Comparison of ENCODE assay signal across 25 mouse cellular contexts in the genomic region with DNA sequence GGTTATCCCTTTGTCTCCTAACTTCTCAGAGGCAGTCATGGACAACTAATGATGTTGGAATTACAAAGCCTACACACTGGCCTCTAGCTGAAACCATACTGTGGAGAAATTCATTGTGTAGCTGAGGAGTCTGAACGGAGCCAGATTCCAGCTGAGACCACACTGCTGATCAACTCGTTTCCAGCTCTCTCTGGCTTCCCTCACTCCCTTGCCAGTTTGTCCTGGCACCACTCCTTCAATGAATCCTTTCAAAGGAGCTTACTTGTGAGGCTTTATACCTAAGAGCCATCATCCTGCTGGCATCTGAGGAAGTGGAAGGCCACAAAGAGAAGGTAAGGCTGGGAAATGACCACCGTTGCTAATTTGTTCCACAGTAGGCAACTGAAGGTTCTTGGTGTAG.
DNase-seq lines count a peak whose midpoint lies in the region; ATAC-seq lines count a peak whose summit lies in the region.
"Had no signal": no experiment of that assay in that cellular context is flagged by ENCODE, and none has a peak within 500 bp of the region (broad histone marks: within the 10 kb centered on the region; RNA-seq: fewer than 3 reads in every experiment).

No protein-coding gene starts in this region.

- no peaks in the 10 kb centered on the region for H3K9me3 ChIP-seq in hindbrain, embryonic 16.5 days (ENCODE audit: control insufficient read depth, low read length)
- H3K9me3 ChIP-seq in hindbrain, embryonic 11.5 days (ENCODE audit: control insufficient read depth, low read length): no peaks in the 10 kb centered on the region
- H3K9me3 ChIP-seq in embryonic facial prominence, embryonic 10.5 days: no peaks in the 10 kb centered on the region
- H3K9me3 ChIP-seq: hindbrain, embryonic 13.5 days; limb, embryonic 15.5 days; liver, embryonic 15.5 days; lung, embryonic 15.5 days; stomach, embryonic 15.5 days had no signal

- H3K36me3 ChIP-seq in hindbrain, embryonic 16.5 days (ENCODE audit: control insufficient read depth, insufficient read depth, low read length): no peaks in the 10 kb centered on the region
- H3K36me3 ChIP-seq in hindbrain, embryonic 11.5 days (ENCODE audit: control insufficient read depth, insufficient read depth, low read length): no peaks in the 10 kb centered on the region
- no peaks in the 10 kb centered on the region for H3K36me3 ChIP-seq in embryonic facial prominence, embryonic 10.5 days (replicated peaks)
- H3K36me3 ChIP-seq: hindbrain, embryonic 13.5 days; limb, embryonic 15.5 days; liver, embryonic 15.5 days; lung, embryonic 15.5 days; stomach, embryonic 15.5 days had no signal

- H3K27ac ChIP-seq in hindbrain, embryonic 16.5 days (ENCODE audit: low read depth, low read length): peak overlapping the region; percentile 16; the same call in 1 of the 2 replicates
- H3K27ac ChIP-seq in hindbrain, embryonic 11.5 days (ENCODE audit: low read depth, low read length): no peak overlapping the region
- no peak overlapping the region for H3K27ac ChIP-seq in embryonic facial prominence, embryonic 10.5 days (replicated peaks)
- H3K27ac ChIP-seq: hindbrain, embryonic 13.5 days; limb, embryonic 15.5 days; liver, embryonic 15.5 days; lung, embryonic 15.5 days; stomach, embryonic 15.5 days had no signal

- H3K27me3 ChIP-seq in hindbrain, embryonic 16.5 days (replicated peaks; ENCODE audit: control insufficient read depth, insufficient read depth, low read length): no peaks in the 10 kb centered on the region
- no peaks in the 10 kb centered on the region for H3K27me3 ChIP-seq in hindbrain, embryonic 11.5 days (ENCODE audit: control insufficient read depth, insufficient read depth, low read length)
- H3K27me3 ChIP-seq in embryonic facial prominence, embryonic 10.5 days (replicated peaks; ENCODE audit: low read depth, poor library complexity, severe bottlenecking): no peaks in the 10 kb centered on the region
- H3K27me3 ChIP-seq: hindbrain, embryonic 13.5 days; limb, embryonic 15.5 days; liver, embryonic 15.5 days; lung, embryonic 15.5 days; megakaryocyte, embryonic 14.5 days; Patski; stomach, embryonic 15.5 days had no signal

- H3K9ac ChIP-seq in hindbrain, embryonic 16.5 days (ENCODE audit: low read depth, low read length): no peak overlapping the region
- no peak overlapping the region for H3K9ac ChIP-seq in hindbrain, embryonic 11.5 days (ENCODE audit: low read depth, low read length)
- H3K9ac ChIP-seq: hindbrain, embryonic 13.5 days; limb, embryonic 15.5 days; liver, embryonic 15.5 days; lung, embryonic 15.5 days; stomach, embryonic 15.5 days had no signal

- no peak overlapping the region for H3K4me2 ChIP-seq in hindbrain, embryonic 16.5 days (ENCODE audit: low read length)
- H3K4me2 ChIP-seq in hindbrain, embryonic 11.5 days (replicated peaks; ENCODE audit: low read depth, low read length): no peak overlapping the region
- H3K4me2 ChIP-seq: heart, embryonic 11.5 days; hindbrain, embryonic 13.5 days; limb, embryonic 15.5 days; liver, embryonic 15.5 days; lung, embryonic 15.5 days; stomach, embryonic 15.5 days had no signal

- H3K4me3 ChIP-seq in hindbrain, embryonic 16.5 days (ENCODE audit: low read length): no peak overlapping the region
- H3K4me3 ChIP-seq in hindbrain, embryonic 11.5 days (ENCODE audit: low read depth, low read length): no peak overlapping the region
- no peak overlapping the region for H3K4me3 ChIP-seq in embryonic facial prominence, embryonic 10.5 days
- H3K4me3 ChIP-seq: hindbrain, embryonic 13.5 days; limb, embryonic 15.5 days; liver, embryonic 15.5 days; lung, embryonic 15.5 days; megakaryocyte, embryonic 14.5 days; stomach, embryonic 15.5 days had no signal

- peak; percentile 82 for ATAC-seq in hindbrain, embryonic 16.5 days
- ATAC-seq in hindbrain, embryonic 11.5 days (ENCODE audit: low FRiP score): no peak
- ATAC-seq: forebrain, embryonic 16.5 days; intestine, embryonic 16.5 days; midbrain, embryonic 16.5 days; Patski had no signal

- WGBS in hindbrain, embryonic 16.5 days: 60% methylated on average over 3 of the region's 3 CpGs
- 78% methylated on average over 3 of the region's 3 CpGs for WGBS in hindbrain, embryonic 11.5 days
- 76% methylated on average over 3 of the region's 3 CpGs for WGBS in embryonic facial prominence, embryonic 10.5 days

- no peak for DNase-seq in hindbrain, embryonic 11.5 days (ENCODE audit: low spot score)
- peak; percentile 97 for DNase-seq in brain, adult 2 months (ENCODE audit: low read depth, low spot score)
- peak; percentile 67 to 82 for DNase-seq in cerebellum, adult 18-20 months
- peak; percentile 83 to 90 for DNase-seq in cerebellum, postnatal 14 days
- DNase-seq in adrenal gland, adult 8-10 months: no peak
- DNase-seq in heart, postnatal 4 days: no peak
- DNase-seq in embryonic facial prominence, embryonic 10.5 days (ENCODE audit: low spot score): no peak
- DNase-seq: gastrocnemius, postnatal 10 days; kidney, adult 9 months; kidney, postnatal 25 days; lung, postnatal 36 days; right cerebral cortex, postnatal 4 days; thymus, postnatal 25 days had no signal

- no peaks in the 10 kb centered on the region for H3K4me1 ChIP-seq in hindbrain, embryonic 16.5 days (ENCODE audit: control insufficient read depth, insufficient read depth, low read depth, low read length)
- H3K4me1 ChIP-seq in hindbrain, embryonic 11.5 days (replicated peaks; ENCODE audit: control insufficient read depth, insufficient read depth, low read length): no peaks in the 10 kb centered on the region
- no peaks in the 10 kb centered on the region for H3K4me1 ChIP-seq in embryonic facial prominence, embryonic 10.5 days
- H3K4me1 ChIP-seq: hindbrain, embryonic 13.5 days; limb, embryonic 15.5 days; liver, embryonic 15.5 days; lung, embryonic 15.5 days; megakaryocyte, embryonic 14.5 days; stomach, embryonic 15.5 days had no signal

Comparison
In these comparisons a context has a peak if more than half of its experiments do, and no peak if none do; other contexts are left out.
1. DNase-seq: peak in brain, adult 2 months (single experiment), cerebellum, adult 18-20 months (2 of 2) and cerebellum, postnatal 14 days (2 of 2); none in hindbrain, embryonic 11.5 days (single experiment), adrenal gland, adult 8-10 months (single experiment), heart, postnatal 4 days (single experiment) and embryonic facial prominence, embryonic 10.5 days (single experiment).